Mouse (Mus musculus) cerebellum, postnatal 10 days (tissue): ENCODE data around the gene Olfr344.

Experiments used
- DNase-seq, 2 experiments: peaks; one replicate each; pipeline ENCODE4 v3.0.0; 2021; ENCODE audit warnings: mixed read lengths in 2 of 2

Gene Olfr344

GRCm38 (mm10) chr2:36566362-36566761 is at the start of gene Olfr344:
Olfr344 (plus strand) TSS chr2:36566662.
- no peak for DNase-seq

- no peak for DNase-seq
These were observed 41.8 kb upstream of the Olfr344 start, which contains the start of gene Olfr342 for GRCm38 (mm10) chr2:36524698-36525097. Olfr342 (plus strand) TSS chr2:36524998.

GRCm38 (mm10) chr2:36565156-36565555 is 1.3 kb upstream of the Olfr344 start:
- no peak for DNase-seq

- peak in 1 of 2 experiments; percentile 0 for DNase-seq
These were observed 560 bp downstream of the Olfr344 start for GRCm38 (mm10) chr2:36567022-36567421.

- no peak for DNase-seq
These were observed 1.4 kb downstream of the Olfr344 start for GRCm38 (mm10) chr2:36567845-36568244.
